Mouse (Mus musculus): Measurements from ENCODE around the gene Itm2c. TPM values are rescaled to one million over a fixed set of nuclear protein-coding genes. Genes with fewer than 3 reads are reported as not detected.

The Itm2c gene
- polyA plus RNA-seq, 1 experiment from 2014 or later, result 166 TPM

- Histone ChIP-seq H3K36me3 (ENCODE audit: control insufficient read depth, insufficient read depth) (no peaks in the 10 kb centered on the region), H3K4me3 (replicated peaks; ENCODE audit: low read length) (no peak overlapping the region), H3K27me3 (replicated peaks; ENCODE audit: control insufficient read depth, insufficient read depth, low read length) (no peaks in the 10 kb centered on the region), H3K9ac (replicated peaks; ENCODE audit: low read depth, low read length) (no peak overlapping the region), H3K27ac (ENCODE audit: low read length) (no peak overlapping the region), H3K9me3 (ENCODE audit: control insufficient read depth, low read length) (no peaks in the 10 kb centered on the region), H3K4me2 (ENCODE audit: low read length) (no peak overlapping the region), H3K4me1 (replicated peaks; ENCODE audit: control insufficient read depth, insufficient read depth, low read length) (peaks cover 21% of the 10 kb centered on the region)
- 78% methylated on average over 1 of the region's 1 CpGs for WGBS
- no peak for ATAC-seq
These were observed 43.2 kb downstream of the Itm2c start for GRCm38 (mm10) chr1:85937323-85937722.

DNA sequence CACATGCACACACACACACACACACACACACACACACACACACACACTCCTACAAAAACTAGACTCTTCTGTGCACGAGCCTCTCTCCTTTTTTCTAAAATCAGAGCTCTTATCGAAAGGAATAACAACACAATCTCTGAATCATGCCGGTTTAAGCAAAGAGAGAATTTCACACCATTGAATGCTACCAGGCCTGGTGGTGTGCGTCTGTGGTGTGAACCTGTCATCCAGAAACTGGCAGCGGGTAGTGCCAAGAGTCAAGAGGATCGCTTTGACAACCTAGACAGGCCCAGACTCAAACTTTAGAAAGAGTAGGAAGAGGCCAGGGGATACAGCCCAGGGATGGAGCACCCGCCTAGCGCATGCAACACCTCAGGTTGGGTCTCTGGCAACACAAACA, 48.2 kb downstream of the Itm2c start:
- H3K4me2 ChIP-seq (ENCODE audit: low read length), result no peak overlapping the region
- no peak overlapping the region for H3K27ac ChIP-seq (ENCODE audit: low read length)
- ATAC-seq, result no peak
- 76% methylated on average over 8 of the region's 8 CpGs for WGBS
- no peaks in the 10 kb centered on the region for H3K27me3 ChIP-seq (replicated peaks; ENCODE audit: control insufficient read depth, insufficient read depth, low read length)
- no peak overlapping the region for H3K4me3 ChIP-seq (replicated peaks; ENCODE audit: low read length)
- H3K4me1 ChIP-seq (replicated peaks; ENCODE audit: control insufficient read depth, insufficient read depth, low read length), result no peaks in the 10 kb centered on the region
- H3K9me3 ChIP-seq (ENCODE audit: control insufficient read depth, low read length), result no peaks in the 10 kb centered on the region
- H3K36me3 ChIP-seq (ENCODE audit: control insufficient read depth, insufficient read depth), result no peaks in the 10 kb centered on the region
- no peak overlapping the region for H3K9ac ChIP-seq (replicated peaks; ENCODE audit: low read depth, low read length)

- Histone ChIP-seq H3K4me3 (replicated peaks; ENCODE audit: low read length) (no peak overlapping the region), H3K4me2 (ENCODE audit: low read length) (no peak overlapping the region), H3K4me1 (replicated peaks; ENCODE audit: control insufficient read depth, insufficient read depth, low read length) (no peaks in the 10 kb centered on the region), H3K9me3 (ENCODE audit: control insufficient read depth, low read length) (no peaks in the 10 kb centered on the region), H3K36me3 (ENCODE audit: control insufficient read depth, insufficient read depth) (no peaks in the 10 kb centered on the region), H3K27ac (ENCODE audit: low read length) (no peak overlapping the region), H3K9ac (replicated peaks; ENCODE audit: low read depth, low read length) (no peak overlapping the region), H3K27me3 (replicated peaks; ENCODE audit: control insufficient read depth, insufficient read depth, low read length) (no peaks in the 10 kb centered on the region)
- WGBS, result 79% methylated on average over 2 of the region's 2 CpGs
- no peak for ATAC-seq
These were observed 55.1 kb downstream of the Itm2c start for GRCm38 (mm10) chr1:85949085-85949684.

DNA sequence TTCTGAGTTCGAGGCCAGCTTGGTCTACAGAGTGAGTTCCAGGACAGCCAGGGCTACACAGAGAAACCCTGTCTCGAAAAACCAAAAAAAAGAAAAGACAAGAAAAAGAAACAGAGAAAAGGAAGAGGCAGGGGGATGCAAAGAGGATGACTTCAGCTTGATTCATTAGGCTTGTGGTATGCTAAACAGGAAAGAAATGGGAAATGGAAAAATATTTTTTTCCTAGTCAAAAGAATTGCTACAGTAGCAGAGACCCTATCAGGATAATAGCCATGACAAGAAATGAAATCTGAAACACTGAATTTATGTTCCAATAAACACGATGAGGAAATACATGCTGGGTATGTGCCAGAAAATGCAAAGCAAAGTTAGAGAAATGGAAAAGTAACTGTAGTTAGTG, 61.1 kb downstream of the Itm2c start:
- Histone ChIP-seq H3K9me3 (ENCODE audit: control insufficient read depth, low read length) (no peaks in the 10 kb centered on the region), H3K9ac (replicated peaks; ENCODE audit: low read depth, low read length) (no peak overlapping the region), H3K36me3 (ENCODE audit: control insufficient read depth, insufficient read depth) (no peaks in the 10 kb centered on the region), H3K4me3 (replicated peaks; ENCODE audit: low read length) (no peak overlapping the region), H3K27me3 (replicated peaks; ENCODE audit: control insufficient read depth, insufficient read depth, low read length) (no peaks in the 10 kb centered on the region), H3K4me2 (ENCODE audit: low read length) (no peak overlapping the region), H3K4me1 (replicated peaks; ENCODE audit: control insufficient read depth, insufficient read depth, low read length) (no peaks in the 10 kb centered on the region), H3K27ac (ENCODE audit: low read length) (no peak overlapping the region)
- 81% methylated on average over 3 of the region's 3 CpGs for WGBS
- ATAC-seq, result no peak

DNA sequence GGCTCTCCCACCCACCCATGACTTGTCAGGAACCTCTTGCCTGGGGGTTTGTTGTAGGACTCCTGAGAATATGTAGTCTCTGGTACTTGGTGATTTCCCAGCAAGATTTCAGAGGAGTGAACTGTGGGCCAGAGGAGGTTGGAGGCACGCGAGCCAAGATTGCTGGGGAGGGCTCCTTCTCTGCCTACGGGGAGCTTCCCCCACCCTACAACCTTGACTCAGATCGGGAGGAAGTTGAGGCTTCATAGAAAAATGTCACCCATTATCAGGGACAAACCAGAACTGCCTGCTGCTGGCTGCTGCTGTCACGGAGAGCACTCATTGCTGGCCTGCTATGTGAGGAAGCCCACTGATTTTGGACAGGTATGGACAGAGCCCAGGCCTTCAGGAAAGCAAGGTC, 63.2 kb downstream of the Itm2c start:
- Histone ChIP-seq H3K9ac (replicated peaks; ENCODE audit: low read depth, low read length) (no peak overlapping the region), H3K9me3 (ENCODE audit: control insufficient read depth, low read length) (no peaks in the 10 kb centered on the region), H3K27me3 (replicated peaks; ENCODE audit: control insufficient read depth, insufficient read depth, low read length) (no peaks in the 10 kb centered on the region), H3K4me3 (replicated peaks; ENCODE audit: low read length) (no peak overlapping the region), H3K4me1 (replicated peaks; ENCODE audit: control insufficient read depth, insufficient read depth, low read length) (no peaks in the 10 kb centered on the region), H3K4me2 (ENCODE audit: low read length) (no peak overlapping the region), H3K36me3 (ENCODE audit: control insufficient read depth, insufficient read depth) (no peaks in the 10 kb centered on the region), H3K27ac (ENCODE audit: low read length) (no peak overlapping the region)
- no peak for ATAC-seq
- WGBS, result 80% methylated on average over 5 of the region's 5 CpGs

GRCm38 (mm10) chr1:85957942-85958619, 64.0 kb downstream of the Itm2c start:
- H3K27ac ChIP-seq (ENCODE audit: low read length), result no peak overlapping the region
- H3K9ac ChIP-seq (replicated peaks; ENCODE audit: low read depth, low read length), result no peak overlapping the region

More at GRCm38 (mm10) chr1:85957942-85958619, 64.0 kb downstream of the Itm2c start:
- 56% methylated on average over 9 of the region's 9 CpGs for WGBS
- H3K4me1 ChIP-seq (replicated peaks; ENCODE audit: control insufficient read depth, insufficient read depth, low read length), result no peaks in the 10 kb centered on the region
- no peaks in the 10 kb centered on the region for H3K27me3 ChIP-seq (replicated peaks; ENCODE audit: control insufficient read depth, insufficient read depth, low read length)
- H3K4me2 ChIP-seq (ENCODE audit: low read length), result no peak overlapping the region
- no peaks in the 10 kb centered on the region for H3K9me3 ChIP-seq (ENCODE audit: control insufficient read depth, low read length)
- no peak for ATAC-seq
- no peak overlapping the region for H3K4me3 ChIP-seq (replicated peaks; ENCODE audit: low read length)
- H3K36me3 ChIP-seq (ENCODE audit: control insufficient read depth, insufficient read depth), result no peaks in the 10 kb centered on the region

Other genes starting within 250 kb of the Itm2c start
- gene Sp100, start 244.3 kb upstream of the Itm2c start, polyA plus RNA-seq (2015; fragmentation: Nextera tagmentation; extraction: Ambion mirVana), result 0.98 TPM in 1 of 2 replicates, not detected in the other
- 0.32 and 0.81 TPM in 2 replicates for gene A630001G21Rik, start 115.6 kb upstream of the Itm2c start, polyA plus RNA-seq (2015; fragmentation: Nextera tagmentation; extraction: Ambion mirVana)
- 47.1 and 50.2 TPM in 2 replicates for gene Cab39, start 100.8 kb upstream of the Itm2c start, polyA plus RNA-seq (2015; fragmentation: Nextera tagmentation; extraction: Ambion mirVana)
- 3.6 and 5.6 TPM in 2 replicates for gene 4933407L21Rik, start 34.2 kb downstream of the Itm2c start, polyA plus RNA-seq (2015; fragmentation: Nextera tagmentation; extraction: Ambion mirVana)
- 0.16 TPM in 1 of 2 replicates, not detected in the other for gene Gpr55, start 66.7 kb downstream of the Itm2c start, polyA plus RNA-seq (2015; fragmentation: Nextera tagmentation; extraction: Ambion mirVana)
- gene Spata3, start 122.5 kb downstream of the Itm2c start, polyA plus RNA-seq (2015; fragmentation: Nextera tagmentation; extraction: Ambion mirVana), result 0.43 and 1.0 TPM in 2 replicates
- gene 2810459M11Rik, start 151.6 kb downstream of the Itm2c start, polyA plus RNA-seq (2015; fragmentation: Nextera tagmentation; extraction: Ambion mirVana), result 9.2 and 9.6 TPM in 2 replicates
- gene Psmd1, start 170.1 kb downstream of the Itm2c start, polyA plus RNA-seq (2015; fragmentation: Nextera tagmentation; extraction: Ambion mirVana), result 191 and 196 TPM in 2 replicates
- 0.17 and 0.35 TPM in 2 replicates for gene Htr2b, start 217.7 kb downstream of the Itm2c start, polyA plus RNA-seq (2015; fragmentation: Nextera tagmentation; extraction: Ambion mirVana)
- gene Gm21972, start 239.4 kb downstream of the Itm2c start, polyA plus RNA-seq (2015; fragmentation: Nextera tagmentation; extraction: Ambion mirVana), result 0.50 TPM in 1 of 2 replicates, not detected in the other